Mouse (Mus musculus): ENCODE measurements around the gene Abhd5.
A peak's percentile ranks its signal among the peaks of the same experiment; 100 is the strongest.

The Abhd5 gene

GRCm38 (mm10) chr9:122415056-122415775, 63.8 kb downstream of the Abhd5 start:
- DNase-seq, result no peak

DNA sequence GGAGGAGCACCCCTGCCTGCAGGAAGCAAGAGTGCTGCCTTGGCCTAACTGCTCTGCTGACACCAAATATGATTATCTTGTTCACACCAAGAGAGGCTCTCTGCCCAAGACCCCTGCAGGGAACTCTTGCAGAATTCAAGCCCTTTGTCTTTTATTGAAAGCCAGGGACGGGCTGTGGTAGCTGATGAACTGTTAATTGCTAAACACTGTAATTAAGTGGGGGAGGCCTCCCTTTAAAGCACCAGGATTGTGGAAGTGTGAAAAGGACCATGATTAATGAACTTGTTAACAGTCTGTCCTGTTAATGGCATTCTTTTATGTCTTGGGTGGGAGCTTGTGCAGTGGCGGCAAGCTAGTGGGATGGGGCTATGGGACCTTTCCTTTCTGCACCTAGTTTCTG, 65.2 kb downstream of the Abhd5 start:
- DNase-seq, result no peak

DNA sequence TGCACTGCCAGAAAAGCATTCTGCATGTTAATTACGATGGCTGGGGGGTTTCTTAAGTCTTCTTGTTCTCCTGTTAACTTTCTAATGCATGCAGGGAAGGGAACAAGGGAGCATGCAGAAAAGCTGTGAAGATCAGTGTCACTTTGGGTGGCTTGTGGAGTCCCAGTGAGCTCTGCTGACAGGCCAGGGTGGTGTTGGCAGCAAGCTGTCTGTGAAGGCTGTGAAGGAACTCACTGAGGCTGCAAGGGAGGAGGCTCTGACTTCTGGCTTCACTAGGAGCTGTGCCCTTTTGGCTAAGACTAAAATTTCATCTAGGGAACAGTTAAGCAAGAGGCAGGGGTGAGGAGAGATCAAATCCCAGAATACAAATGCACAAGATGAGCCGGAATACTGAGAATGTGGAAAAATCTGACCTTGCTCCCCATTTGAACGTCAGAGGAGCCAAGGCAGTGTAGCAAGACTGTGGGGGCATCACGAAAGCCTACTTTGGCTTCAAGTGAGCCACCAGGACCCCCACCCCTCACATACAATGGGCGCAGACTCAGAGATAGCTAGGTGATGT, 68.9 kb downstream of the Abhd5 start:
- DNase-seq, result no peak

GRCm38 (mm10) chr9:122420772-122421764, 69.7 kb downstream of the Abhd5 start:
- DNase-seq, result peak; percentile 60

DNA sequence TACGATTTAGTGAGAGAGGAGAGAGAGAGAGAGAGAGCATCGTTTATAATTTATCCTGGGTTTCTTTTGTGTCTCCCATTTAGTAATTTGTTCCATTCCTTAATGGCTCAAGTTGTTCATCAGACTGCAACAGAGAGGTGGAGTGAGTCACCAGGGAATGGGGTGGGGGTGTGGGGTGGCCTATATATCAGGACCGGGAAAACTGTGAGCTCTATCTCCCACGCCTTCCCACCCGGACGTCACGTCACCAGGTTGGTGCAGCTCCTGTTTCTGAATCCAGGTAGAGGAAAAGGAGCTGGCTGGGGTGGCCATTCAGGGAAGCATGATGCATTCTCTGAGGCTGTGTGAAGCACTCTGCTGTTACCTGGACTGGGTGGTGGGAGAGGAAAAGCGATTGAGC, 70.5 kb downstream of the Abhd5 start:
- no peak for DNase-seq

DNA sequence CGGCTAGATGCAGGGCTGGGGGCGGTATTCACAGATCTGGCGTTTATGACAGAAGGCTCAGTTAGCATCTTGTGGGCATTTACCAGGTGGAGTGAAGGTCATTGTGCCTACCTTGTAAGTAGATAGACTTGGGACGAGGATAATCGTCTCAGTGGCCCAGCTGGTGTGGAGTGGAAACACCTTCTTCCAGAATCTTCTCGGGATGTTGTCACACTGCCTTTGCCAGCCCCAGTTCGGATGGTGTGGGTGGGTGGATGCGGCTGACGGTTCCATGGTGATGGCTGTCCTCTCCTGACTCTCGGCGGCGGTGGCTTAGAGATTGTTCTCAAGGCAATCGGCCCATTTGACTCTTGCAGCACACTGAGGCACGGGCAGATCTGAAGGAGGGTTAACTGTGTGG, 71.3 kb downstream of the Abhd5 start:
- DNase-seq, result no peak

DNA sequence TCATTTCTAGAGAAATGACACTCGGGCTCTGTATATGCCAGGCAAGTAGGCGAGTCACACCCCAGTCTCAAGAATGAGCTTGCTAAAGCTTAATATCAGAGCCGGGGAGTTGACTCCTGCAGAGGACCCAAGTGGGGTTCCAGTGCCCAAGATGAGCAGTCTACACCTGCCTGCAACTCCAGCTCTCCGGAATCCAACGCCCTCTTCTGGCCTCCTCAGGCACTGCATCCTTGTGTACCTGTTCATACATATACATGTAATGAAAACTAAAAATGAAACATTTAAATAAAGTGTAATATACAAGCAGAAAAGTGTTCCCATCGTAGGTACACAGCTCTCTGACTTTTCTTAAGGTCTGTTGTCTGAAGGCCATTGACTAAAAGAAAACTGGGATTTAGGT, 71.7 kb downstream of the Abhd5 start:
- peak; percentile 10 for DNase-seq

GRCm38 (mm10) chr9:122424941-122425608, 73.7 kb downstream of the Abhd5 start:
- peak; percentile 59 for DNase-seq

- DNase-seq, result no peak
These were observed 77.7 kb downstream of the Abhd5 start for GRCm38 (mm10) chr9:122429058-122429649.

- DNase-seq, result no peak
These were observed 78.3 kb downstream of the Abhd5 start for GRCm38 (mm10) chr9:122429685-122430084.
